Mouse (Mus musculus) B cell, adult 67 days (primary cell): Measurements from ENCODE around the gene Olfr560. TPM values are rescaled to one million over a fixed set of nuclear protein-coding genes. Genes with fewer than 3 reads are reported as not detected.

ENCODE experiments used
- total RNA-seq, 2 experiments: library from RNA; stranded (reverse); gene quantifications; 4 replicates each; pipeline ENCODE4 v1.2.4; 2023

Gene Olfr560
- not detected for total RNA-seq

GRCm38 (mm10) chr7:102759266-102759665 is at the start of gene Olfr560, which contains the start of gene Olfr78:
Gene Olfr560, minus strand, starts transcription at chr7:102759366.
Gene Olfr78, minus strand, starts transcription at chr7:102759471.

DNA sequence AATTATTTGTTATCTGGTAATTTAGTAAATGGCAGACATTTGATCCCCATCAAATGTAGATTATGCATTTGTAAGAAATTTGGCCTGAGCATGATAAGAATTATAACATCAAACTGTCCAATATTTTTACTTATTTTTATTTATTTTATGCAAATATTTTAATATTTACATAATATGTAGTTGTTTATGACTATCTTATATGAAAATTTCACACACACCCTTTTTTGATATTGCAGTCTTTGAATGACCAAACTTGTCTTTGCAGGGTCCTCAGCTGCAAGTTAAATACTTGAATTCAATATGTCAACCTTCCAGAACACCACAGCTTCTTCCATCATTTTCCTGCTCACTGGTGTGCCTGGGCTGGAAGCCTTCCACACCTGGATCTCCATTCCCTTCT is 44.0 kb upstream of the Olfr560 start, which contains the start of gene Olfr564:
TSS of gene Olfr564 (plus strand) at position 301 of the 400 bp plus-strand sequence.

GRCm38 (mm10) chr7:102770921-102771320 is 11.8 kb upstream of the Olfr560 start, which contains the start of gene Olfr561:
Gene Olfr561, plus strand, starts transcription at chr7:102771221.

DNA sequence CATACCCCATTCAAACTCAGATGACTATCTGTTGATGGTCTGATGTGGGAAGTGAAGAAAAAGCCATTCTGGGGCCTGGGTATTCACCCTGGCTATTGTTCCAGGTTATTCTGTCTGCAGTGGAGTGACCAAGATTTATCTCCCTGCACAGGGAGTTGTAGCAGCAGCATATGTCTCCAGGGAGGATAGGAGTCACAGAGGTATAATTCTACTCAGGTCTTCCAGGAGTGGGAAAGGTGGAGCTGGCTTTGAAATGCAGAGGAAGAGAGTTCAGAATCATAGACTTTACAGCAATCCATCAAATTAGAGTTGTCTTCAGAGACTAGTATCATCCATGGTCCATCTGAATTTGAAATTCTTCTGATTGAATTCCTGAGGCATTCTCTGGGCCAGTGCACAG is 31.8 kb downstream of the Olfr560 start, which contains the start of gene Olfr559:
TSS of gene Olfr559 (minus strand) at position 101 of the 400 bp plus-strand sequence.

DNA sequence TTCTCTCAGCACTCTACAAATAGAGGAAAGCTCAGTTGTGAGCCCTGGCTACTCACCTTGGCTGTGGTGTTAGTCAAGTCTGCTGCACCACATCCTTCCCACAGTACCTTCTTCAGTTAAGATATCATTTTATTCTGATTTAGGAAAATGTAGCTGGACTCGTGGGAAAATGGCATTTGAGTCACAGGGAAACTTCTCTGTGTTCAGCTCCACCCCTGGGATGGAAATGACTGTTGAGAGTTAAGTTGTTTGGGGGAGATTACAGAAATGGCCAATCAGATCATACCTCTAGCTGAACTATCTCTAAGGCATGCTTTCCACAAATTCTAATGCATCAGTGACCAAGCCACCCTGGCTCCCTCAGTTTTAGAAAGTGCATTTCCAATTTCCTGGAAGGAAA is 40.2 kb downstream of the Olfr560 start, which contains the start of gene Olfr33:
TSS of gene Olfr33 (minus strand) at position 101 of the 400 bp plus-strand sequence.

GRCm38 (mm10) chr7:102701915-102702314 is 57.3 kb downstream of the Olfr560 start, which contains the start of gene Olfr558:
Gene Olfr558, plus strand, starts transcription at chr7:102702215.

Other genes starting within 250 kb of the Olfr560 start
- not detected for gene Olfr547, start 224.6 kb downstream of the Olfr560 start, total RNA-seq
- not detected for gene Olfr548-ps1, start 218.5 kb downstream of the Olfr560 start, total RNA-seq
- gene Olfr549, start 209.5 kb downstream of the Olfr560 start, total RNA-seq: not detected
- 10 to 100 TPM; 31.0 to 47.2 TPM for gene Trim21, start 193.9 kb downstream of the Olfr560 start, total RNA-seq
- not detected for gene Olfr550, start 187.9 kb downstream of the Olfr560 start, total RNA-seq
- not detected for gene Olfr551, start 167.5 kb downstream of the Olfr560 start, total RNA-seq
- gene Olfr552, start 161.6 kb downstream of the Olfr560 start, total RNA-seq: under 1 TPM in 1 of 2 experiments, not detected in 1; 0.18 TPM
- not detected for gene Olfr553, start 141.1 kb downstream of the Olfr560 start, total RNA-seq
- not detected for gene Olfr554, start 120.9 kb downstream of the Olfr560 start, total RNA-seq
- not detected for gene Olfr555, start 100.5 kb downstream of the Olfr560 start, total RNA-seq
- not detected for gene Olfr556, start 94.5 kb downstream of the Olfr560 start, total RNA-seq
- gene Trim68, start 72.0 kb downstream of the Olfr560 start, total RNA-seq: 10 to 100 TPM; 21.8 to 29.3 TPM
- not detected for gene Olfr557, start 63.5 kb downstream of the Olfr560 start, total RNA-seq
- not detected for gene Olfr558, start 57.2 kb downstream of the Olfr560 start, total RNA-seq
- not detected for gene Olfr33, start 40.3 kb downstream of the Olfr560 start, total RNA-seq
- gene Olfr559, start 31.9 kb downstream of the Olfr560 start, total RNA-seq: not detected
- not detected for gene Olfr78, start 105 bp upstream of the Olfr560 start, total RNA-seq
- not detected for gene Olfr561, start 11.9 kb upstream of the Olfr560 start, total RNA-seq
- not detected for gene Olfr564, start 44.1 kb upstream of the Olfr560 start, total RNA-seq
- not detected for gene Olfr566, start 99.4 kb upstream of the Olfr560 start, total RNA-seq
- not detected for gene Olfr568, start 117.8 kb upstream of the Olfr560 start, total RNA-seq
- gene Olfr569, start 131.5 kb upstream of the Olfr560 start, total RNA-seq: not detected
- not detected for gene Olfr570, start 135.2 kb upstream of the Olfr560 start, total RNA-seq
- not detected for gene Olfr571, start 158.2 kb upstream of the Olfr560 start, total RNA-seq
- gene Olfr572, start 165.0 kb upstream of the Olfr560 start, total RNA-seq: not detected
- gene Olfr573-ps1, start 183.2 kb upstream of the Olfr560 start, total RNA-seq: not detected
- gene Olfr574, start 189.1 kb upstream of the Olfr560 start, total RNA-seq: not detected
- not detected for gene Olfr575, start 199.4 kb upstream of the Olfr560 start, total RNA-seq
- not detected for gene Olfr576, start 203.3 kb upstream of the Olfr560 start, total RNA-seq
- gene Olfr577, start 216.6 kb upstream of the Olfr560 start, total RNA-seq: not detected
- not detected for gene Olfr578, start 230.0 kb upstream of the Olfr560 start, total RNA-seq